Mouse (Mus musculus) right cerebral cortex, postnatal 25 days (tissue): Measurements from ENCODE around the gene Sepsecs.

ENCODE experiments used
- DNase-seq: peaks from one replicate; pipeline ENCODE4 v3.0.0; 2022

Sepsecs gene

GRCm38 (mm10) chr5:52590612-52591011, 78.9 kb downstream of the Sepsecs start:
- DNase-seq: no peak
